Mouse (Mus musculus) layer of hippocampus, adult 18-20 months (tissue): ENCODE results near the gene Prokr2. TPM values are rescaled to one million over a fixed set of nuclear protein-coding genes. Genes with fewer than 3 reads are reported as not detected.

Source experiments
- DNase-seq, 2 experiments: peaks; one replicate each; pipeline ENCODE4 v3.0.0; 2022; ENCODE audit warnings: low spot score in 2 of 2
- long read RNA-seq: library from polyadenylated mRNA; stranded (forward); transcript quantifications from one replicate; pipeline ENCODE4 v2.0.0, GENCODE M21; 2021
- total RNA-seq, 2 experiments: library from RNA; stranded (reverse); gene quantifications; 2 replicates each; pipeline ENCODE4 v1.2.3; 2021

The Prokr2 gene
- total RNA-seq = 1 to 10 TPM; 1.9 TPM
- long read RNA-seq = 0 reads

DNA sequence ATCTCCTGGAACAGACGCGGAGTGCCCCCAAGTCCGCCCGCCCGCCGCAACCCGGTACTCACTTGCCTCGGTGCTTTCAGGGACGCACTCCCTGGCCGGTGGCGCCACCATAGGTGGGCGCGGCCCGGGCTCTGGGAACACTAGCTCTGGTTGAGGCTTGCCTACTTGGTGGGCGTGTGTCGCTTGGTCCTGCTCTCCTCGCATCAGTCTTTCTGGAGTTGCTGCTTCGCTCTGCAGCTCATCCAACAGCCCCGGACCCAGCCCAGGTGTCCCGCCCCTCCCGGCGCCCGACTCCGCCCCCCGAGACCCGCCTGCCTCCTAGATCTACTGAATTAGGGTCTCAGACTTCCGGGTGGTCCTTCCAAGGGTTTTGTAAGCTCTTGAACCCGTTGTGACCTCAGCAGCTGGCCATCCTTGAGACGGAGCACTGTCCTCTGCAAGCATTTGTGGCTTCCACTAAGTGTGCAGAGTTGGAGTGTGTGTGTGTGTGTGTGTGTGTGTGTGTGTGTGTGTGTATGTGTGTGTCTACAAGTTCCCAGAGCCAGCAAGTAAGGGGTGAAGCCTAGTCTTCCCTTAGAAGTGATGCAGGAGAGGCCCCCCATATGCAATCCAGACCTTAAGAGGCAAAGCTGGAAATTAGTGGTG lies at the start of gene Prokr2:
Gene Prokr2 (minus strand): TSS at position 254 of the 645 bp plus-strand sequence.
- DNase-seq = no peak

DNA sequence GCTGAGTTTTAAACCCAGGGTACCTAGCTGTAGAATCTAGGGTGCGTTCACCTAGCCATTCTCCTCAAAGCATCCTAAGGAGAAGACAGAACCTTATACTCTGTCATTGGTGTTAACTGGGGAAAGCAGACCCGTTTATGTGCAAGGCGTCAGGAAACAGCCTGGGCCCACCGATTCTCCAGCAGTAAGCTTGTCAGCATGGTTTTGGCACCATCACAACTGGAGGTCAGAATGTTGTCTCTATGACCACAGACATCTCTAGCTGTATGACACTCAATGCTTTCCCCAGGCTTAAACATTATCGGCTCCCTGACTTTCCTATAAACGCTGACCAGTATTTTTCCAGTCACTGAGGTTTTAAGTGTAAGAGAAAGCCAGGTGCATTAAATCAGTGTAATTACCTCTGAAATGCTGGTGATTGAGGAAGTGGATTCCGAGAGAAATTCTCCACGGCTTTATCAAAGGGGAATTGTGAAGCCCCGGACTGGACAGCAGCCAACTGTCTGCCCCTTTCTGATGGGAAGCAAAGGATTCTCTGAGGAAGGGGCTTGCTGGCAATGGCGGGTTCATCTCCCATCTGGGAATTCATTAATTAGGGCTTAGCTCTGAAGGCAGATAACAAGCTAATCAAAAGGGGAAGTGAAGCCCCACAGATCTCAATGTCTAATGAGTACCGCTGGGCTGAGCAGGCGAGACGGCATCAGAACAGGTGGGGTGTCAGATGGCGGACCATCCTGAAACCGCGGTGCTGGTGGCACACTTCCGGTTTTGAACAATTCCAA lies 42.1 kb upstream of the Prokr2 start:
- no peak for DNase-seq

DNA sequence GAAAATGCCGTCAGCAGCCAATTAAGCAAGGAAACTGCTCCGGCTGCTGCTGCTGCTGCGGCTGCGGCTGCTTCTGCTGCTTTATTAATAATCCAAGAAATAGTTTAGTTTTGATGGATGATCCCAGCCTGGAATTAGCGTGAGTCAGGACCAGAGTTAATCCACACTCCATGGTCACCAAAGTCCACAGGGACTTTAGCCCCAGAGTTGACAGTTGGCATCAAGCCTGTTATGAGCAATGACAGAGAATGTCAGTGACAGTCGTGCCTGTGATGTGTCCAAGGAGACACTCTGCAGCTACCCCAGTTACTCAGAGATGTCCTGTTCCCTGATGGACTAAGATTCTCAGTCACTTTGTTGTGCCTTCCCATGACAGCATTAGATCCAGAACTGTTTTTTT lies 40.3 kb upstream of the Prokr2 start:
- DNase-seq = no peak

DNA sequence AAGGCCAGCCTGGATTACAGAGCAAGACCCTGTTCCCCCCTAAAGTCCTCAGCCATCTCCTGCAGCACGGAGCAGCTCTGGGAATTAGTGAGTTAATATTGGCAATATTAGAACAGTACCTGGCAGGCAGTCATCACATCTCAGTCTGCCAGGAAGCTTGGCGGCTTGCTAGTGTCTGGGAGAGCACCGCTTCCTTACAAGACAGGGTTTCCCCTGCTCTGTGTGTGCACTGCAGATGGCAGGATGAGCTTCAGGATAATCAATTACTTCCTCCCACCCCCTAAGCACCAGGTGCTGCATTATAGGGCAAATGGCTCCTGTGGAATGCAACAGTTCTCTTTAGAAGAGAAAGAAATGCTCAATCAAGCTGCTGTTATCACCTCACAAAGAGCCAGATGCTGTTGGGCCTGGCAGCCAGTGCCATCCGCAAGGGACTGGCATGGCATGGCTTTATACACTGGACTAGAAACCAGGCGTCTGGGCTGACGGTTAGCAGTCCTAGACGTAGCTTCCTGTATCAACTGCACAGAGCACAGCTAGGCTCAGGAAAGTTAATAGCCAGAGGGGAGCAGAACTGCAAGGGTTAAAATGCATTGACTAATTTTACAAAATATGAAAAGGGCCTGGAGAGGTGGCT lies 38.3 kb upstream of the Prokr2 start:
- DNase-seq = peak; percentile 3 to 12

DNA sequence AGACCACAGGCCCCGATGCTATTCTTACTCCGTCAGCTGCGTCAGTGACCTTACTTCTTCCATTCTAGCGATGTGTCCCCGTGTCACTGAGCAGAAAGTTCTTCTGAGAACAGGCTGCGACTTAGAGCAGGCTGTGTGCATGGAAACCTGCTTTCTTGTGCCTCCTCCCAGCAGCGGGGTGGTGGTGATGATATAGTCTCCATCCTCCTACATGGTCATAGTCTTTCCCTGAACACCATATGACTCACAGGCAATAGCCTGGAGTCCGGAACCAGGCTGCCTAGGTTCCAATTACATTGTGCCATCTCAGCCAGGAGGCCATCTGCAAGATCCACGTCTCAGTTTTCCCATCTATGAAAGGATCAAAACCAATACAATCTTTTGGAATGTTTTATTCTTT lies 37.6 kb upstream of the Prokr2 start:
- no peak for DNase-seq

DNA sequence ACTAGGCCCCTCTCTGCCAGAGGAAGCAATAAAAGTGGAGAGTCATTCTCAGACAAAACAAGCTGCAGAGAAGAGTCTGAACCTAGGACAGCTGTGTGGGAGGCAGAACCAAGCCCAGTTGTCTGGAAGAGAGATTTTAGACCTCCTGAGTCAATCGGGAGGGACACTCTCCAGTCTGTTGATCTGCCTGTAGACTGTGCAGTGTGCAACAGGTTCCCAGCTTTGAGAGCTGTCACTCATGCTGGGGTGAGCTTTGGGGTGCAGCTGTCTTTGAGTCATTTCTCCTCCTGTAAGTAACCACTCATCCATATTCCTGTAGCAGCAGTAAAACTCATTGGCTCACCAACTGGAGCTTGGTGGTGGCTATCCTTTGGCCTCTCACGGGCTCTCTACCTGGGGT lies 33.2 kb upstream of the Prokr2 start:
- no peak for DNase-seq

DNA sequence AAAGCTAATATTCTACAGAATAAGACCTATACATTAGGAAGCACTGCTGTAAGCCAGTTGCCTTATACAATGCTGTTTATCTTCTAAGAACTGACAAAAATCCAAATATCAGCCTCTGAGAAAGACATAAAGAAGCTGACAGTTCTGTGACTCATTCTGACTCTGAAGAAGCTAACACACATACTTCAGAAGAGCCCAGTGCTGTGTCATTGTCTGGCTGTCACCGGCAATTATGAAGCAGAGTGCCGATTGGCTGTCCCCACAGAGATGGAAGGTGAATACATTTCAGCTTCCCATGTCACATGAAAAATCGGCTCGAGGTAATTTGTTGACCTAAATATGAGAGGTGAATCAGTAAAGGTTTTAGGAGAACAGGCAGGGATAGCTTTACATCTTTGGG lies 24.9 kb upstream of the Prokr2 start:
- no peak for DNase-seq

DNA sequence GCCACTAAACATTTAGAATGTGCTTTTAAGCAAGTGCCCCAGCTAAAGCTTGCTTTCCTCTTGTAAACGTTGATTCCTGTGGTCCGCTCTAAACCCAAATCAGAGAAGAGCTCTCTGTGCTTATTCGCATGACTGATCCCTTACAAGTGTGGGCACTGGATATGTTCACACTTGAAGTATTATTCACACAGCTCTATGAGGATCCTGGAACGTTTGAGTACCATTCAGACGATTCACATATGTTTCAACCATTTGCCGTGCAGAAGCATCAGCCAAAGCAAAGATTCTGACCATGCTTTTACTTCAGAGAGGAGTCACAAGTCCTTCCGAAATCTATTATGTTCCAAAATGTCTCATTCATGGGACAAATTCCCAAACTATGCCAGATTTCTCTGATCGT lies 12.9 kb upstream of the Prokr2 start:
- peak in 1 of 2 experiments; percentile 33 for DNase-seq

DNA sequence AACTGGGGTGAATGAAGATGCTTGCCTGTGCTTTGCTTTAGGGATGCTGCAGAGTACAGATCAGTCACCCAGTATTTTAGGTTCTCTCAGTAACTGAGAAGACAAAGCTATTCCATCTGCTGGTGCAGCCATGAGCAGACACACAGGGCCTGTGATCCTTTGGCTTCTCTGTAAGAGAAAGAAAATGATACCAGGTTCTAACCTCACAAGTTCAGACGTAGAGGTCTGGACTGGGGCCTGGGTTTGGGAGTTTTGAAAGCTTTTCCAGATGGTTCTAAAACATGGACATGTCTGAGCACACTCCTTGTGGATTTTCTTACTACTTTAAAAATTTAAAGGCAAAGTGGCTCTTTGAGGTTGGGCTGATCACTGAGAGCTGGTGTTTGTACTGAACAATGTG lies 10.5 kb upstream of the Prokr2 start:
- no peak for DNase-seq

DNA sequence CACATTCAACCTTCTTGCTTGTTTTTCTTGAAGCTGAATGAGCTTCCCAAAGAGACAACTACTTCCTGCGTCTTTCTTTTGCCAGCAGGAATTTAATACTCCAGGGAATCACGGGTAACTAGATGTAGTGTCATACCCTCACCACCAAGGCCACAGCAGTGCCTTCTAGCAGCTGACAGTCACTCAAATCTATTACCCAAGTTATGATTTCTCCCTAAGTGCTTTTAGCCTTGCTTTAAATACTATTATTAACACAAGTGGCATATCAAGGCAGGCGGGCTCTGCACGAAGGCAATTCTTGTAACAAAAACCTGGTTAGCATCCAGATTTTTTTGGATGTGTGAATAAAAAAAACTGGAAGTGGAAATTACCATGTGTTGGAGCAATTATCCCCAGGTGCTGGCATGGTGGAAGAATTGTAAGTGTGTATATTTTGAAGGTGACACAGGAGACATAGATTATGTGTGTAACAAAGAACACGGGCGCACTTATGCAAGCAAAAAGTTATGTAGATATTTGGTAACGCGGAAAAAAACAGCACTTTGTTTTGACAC lies 5.4 kb upstream of the Prokr2 start:
- DNase-seq = no peak

DNA sequence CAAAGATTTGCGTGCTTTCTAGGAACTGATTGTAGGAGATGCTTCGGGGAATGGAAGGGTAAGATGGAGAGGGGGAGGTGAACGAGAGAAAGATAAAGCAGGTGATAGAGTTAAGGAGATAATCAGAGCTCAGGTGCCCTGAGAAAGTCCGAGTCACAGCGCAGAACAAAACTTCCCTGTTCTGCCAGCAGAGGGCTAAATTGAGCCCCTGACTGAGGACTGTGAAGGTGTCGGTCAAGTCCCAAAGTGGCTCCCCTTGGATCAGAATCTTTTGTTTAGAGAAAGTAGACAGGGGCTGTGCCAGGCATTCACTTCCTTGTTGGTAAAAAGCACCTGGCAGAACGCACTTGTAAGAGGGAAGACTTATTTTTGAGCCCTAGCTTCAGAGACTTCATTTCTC lies 4.3 kb upstream of the Prokr2 start:
- DNase-seq = no peak

DNA sequence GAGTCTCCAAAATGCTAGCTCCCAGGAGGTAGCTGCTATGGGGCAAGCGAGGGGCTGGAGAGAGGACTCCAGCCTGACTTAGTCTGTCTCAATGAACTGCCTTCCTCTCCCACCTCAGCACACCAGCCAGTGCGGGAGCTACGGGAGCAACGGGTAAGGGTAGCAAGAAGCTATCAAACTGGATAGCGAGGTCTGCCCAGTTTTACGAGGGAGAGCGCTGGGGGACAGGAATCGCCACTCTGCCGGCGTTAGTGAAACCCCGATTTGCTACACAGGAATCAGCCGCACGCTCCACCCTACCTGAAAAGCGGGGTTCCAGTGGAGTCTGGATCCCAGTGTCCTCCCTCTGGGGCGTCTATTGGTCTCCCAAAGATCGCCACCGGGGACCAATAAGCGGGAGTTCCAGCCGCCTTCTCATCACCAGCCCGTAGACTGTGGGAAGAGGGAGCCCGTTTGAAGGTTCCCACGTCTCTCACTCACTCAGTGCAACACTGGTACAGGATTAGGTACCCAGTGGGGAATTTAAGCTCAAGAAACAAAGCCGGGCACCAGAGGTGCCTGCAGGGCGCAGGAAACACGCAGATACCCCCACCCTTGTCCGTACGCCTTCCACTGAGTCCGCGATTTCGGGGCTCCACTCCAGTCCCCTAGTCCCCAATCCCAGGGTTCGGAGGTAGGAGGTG lies 595 bp downstream of the Prokr2 start:
- no peak for DNase-seq

DNA sequence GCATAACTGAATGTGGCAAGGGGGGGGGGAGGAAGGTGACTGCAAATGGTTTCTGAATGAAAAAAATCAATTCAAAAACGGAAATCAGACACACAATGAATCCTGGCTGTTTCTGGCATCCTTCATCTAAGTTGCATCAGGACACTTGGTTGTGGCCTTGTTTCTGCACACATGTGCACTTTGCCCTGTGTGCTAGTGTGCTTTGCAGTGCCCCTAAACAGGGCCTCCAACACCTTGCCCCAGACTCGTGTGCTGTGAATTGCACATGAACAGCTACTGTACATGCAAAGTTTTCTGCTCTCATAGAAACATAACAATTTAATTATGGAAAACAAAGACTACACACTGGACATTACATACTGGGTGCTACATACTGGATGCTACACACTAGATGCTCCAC lies 2.9 kb downstream of the Prokr2 start:
- no peak for DNase-seq

DNA sequence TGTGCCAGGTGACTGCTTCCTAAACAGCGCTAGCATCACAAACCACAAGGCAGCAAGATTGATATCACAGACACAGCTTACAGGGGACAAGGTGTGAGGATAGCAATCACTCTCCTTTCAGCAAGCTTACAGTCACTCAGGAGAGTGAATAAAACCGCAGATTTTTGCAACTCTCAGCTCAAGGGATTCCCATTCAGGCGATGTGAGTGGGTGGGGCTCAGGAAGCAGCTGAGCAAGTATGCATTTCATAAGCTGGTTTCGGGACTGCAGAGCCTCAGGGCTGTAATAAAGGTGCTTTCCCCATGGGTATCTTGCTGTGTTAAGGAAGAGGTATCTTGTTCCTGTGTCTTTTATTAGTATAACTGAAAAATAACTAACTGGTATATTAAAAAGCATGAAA lies 5.6 kb downstream of the Prokr2 start:
- DNase-seq = peak in 1 of 2 experiments; percentile 26

DNA sequence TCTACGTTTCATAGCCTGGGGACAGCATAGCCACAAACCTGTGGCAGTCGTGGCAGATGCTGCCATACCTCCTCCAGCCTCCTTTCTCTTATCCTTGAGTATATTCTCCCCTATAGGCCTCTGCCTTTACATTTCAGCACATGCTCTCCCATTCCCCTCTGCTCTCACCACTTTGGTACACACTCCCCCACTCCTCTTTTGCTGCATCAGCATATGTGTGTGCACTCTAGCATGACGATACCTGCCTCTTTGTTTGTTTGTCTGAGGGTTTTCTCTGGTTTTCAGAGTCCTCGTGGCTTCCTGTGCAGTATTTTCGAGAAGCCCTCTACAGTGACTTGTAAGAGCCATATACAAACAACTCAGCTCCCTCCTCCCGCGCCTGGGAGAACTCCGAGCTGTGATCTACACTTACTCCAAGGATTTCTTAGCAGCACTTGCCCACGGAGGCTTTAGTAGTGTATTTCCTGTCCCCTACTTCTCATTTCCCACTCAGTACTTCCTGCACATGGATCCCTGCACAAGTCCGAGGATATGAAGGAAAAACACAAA lies 6.6 kb downstream of the Prokr2 start:
- DNase-seq = no peak

DNA sequence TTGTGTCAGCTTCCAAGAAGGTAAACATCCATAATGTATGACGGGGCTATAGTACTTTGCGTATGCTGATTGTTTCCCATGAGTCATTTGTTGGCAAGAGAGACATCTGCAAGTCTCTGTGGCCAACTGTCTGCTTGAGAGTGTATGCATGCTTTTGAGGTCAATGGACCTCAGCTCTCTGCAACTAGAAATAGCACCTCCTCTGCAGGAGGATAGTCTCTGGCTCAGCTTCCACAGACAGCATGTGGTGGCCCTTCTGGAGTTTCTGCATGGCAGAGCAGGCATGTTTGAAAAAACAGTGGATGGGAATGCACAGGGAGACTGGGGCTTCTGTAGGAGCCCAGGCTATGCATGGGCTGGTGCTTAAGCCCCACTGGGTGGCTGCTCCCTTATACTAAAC lies 7.8 kb downstream of the Prokr2 start:
- peak; percentile 54 to 78 for DNase-seq

DNA sequence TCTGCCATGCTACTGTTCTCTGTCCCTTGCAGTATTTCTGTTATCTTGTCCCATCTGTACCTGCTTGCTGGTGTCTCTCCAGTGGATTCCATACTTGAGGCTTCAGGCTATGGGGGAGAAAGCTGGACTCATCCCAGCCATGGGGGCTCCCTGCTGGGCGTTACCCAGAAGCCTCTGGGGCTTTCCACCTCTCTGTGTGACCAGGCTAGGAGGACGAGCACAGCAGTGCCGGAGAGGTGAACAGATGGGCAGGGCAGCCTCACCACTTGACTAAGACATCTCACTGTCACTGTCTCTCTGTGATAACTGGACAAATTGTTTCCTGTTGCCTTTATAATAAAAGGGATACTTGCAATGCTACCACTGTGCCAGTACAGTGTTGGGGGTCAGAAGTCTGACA lies 9.5 kb downstream of the Prokr2 start:
- DNase-seq = no peak

DNA sequence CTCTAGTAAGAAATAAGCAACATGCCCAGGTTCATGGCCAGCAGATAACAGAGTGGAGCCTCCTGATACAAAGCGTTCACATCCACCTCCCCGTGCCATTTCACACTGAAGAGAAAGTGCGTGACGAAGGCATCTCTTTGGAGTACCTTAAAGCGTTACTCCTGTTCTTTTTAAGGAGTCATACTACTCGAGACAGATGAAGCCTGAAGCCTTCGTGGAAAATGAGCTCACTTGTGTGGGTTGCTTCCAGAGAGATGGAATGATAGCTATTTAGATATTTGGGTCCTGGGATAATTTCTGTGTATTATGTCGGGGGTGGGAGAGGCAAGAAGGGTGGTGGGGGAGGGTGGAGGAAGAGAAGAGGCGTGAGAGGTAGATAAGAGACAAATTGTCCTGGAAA lies 10.1 kb downstream of the Prokr2 start:
- DNase-seq = no peak

DNA sequence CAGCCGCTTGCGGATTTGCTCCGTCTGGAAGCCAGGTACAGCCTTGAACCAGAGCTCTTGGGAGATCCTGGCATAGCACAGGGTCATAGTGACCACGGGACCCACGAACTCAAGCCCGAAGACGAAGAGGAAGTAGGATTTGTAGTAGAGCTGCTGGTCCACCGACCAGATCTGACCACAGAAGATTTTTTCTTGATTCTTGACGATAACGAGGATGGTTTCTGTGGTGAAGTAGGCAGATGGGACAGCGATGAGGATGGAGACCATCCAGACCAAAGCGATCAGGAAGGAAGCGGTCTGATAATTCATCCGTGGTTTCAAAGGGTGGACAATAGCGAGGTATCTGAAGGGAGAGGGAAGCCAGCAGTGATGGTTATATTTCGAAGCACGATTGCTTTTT lies 11.5 kb downstream of the Prokr2 start:
- DNase-seq = no peak

DNA sequence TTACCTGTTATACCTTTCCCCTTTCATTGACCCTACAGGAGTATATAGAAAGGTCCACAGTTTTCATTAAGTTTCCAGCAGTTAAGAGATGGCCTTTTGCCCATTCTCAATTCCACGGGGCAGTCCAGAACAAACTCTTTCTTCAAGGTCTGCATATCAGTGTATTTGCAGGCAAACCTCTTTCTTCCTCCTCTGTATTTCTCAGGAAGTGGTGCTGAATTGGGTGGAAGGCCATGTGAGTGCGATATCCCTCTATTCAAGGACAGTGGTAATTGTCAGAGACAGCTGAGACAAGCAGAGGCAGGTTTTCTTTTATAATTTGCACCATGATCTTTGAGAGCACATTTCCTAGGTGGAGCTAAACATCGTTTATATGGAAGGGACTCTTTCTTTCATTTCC lies 16.8 kb downstream of the Prokr2 start:
- DNase-seq = no peak

DNA sequence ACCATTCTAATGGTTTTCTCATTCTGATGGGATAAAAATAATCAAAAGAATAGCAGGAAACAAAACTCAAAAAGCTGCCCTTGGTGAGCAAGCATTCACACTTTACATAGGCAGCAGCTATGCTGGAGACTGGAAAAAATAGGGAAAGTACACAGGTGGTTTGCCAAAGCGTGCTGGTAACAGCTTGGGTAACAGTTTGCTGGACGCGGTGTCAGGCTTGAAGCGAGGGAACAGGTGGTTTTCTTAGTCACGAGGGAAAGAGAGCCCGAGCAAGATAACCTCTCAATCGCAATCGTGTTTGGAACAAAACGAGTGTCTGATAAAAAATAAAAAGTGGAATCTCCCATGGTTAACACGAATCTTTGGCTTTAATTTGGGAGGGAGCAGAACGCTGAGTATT lies 41.4 kb downstream of the Prokr2 start:
- peak; percentile 39 to 62 for DNase-seq
